Mouse (Mus musculus) hindbrain, embryonic 12.5 days (tissue): ENCODE measurements around the gene Hoxa13. TPM values are rescaled to one million over a fixed set of nuclear protein-coding genes. Genes with fewer than 3 reads are reported as not detected.

Experiments used
- ATAC-seq: fragments of 200-750 bp; cut with Nextera tagmentation; 2 replicates; pipeline ENCODE4 v1.8.0; 2017; ENCODE audit warnings: moderate TSS enrichment; ENCODE audit not compliant: low FRiP score
- H3K27ac ChIP-seq: fragments of 300-500 bp; sonication (generic); 2 replicates; pipeline ENCODE4 v1.5.1; 2016; ENCODE audit warnings: mild to moderate bottlenecking
- H3K27me3 ChIP-seq: fragments of 300-500 bp; sonication (generic); 2 replicates; pipeline ENCODE4 v1.6.1; 2016; ENCODE audit warnings: mild to moderate bottlenecking
- H3K36me3 ChIP-seq: fragments of 300-500 bp; sonication (generic); 2 replicates; pipeline ENCODE4 v1.6.1; 2016; ENCODE audit warnings: mild to moderate bottlenecking
- H3K4me1 ChIP-seq: fragments of 300-500 bp; sonication (generic); 2 replicates; pipeline ENCODE4 v1.6.1; 2016
- H3K4me2 ChIP-seq: fragments of 300-500 bp; sonication (generic); replicated peaks from 2 replicates; pipeline ENCODE4 v1.6.1; 2016; ENCODE audit warnings: mild to moderate bottlenecking
- H3K4me3 ChIP-seq: fragments of 300-500 bp; sonication (generic); 2 replicates; pipeline ENCODE4 v1.5.1; 2016; ENCODE audit warnings: mild to moderate bottlenecking
- H3K9ac ChIP-seq: fragments of 300-500 bp; sonication (generic); 2 replicates; pipeline ENCODE4 v1.6.1; 2016; ENCODE audit warnings: mild to moderate bottlenecking, moderate library complexity
- H3K9me3 ChIP-seq: fragments of 300-500 bp; sonication (generic); replicated peaks from 2 replicates; pipeline ENCODE4 v1.6.1; 2016; ENCODE audit warnings: mild to moderate bottlenecking
- WGBS: fragments of 180-500 bp; shearing (Covaris S2); methylation state at CpG from one replicate; pipeline ENCODE4 v1.1.7; 2016; 5-methylcytosine and 5-hydroxymethylcytosine counted together
- polyA plus RNA-seq: library from polyadenylated mRNA; unstranded; fragments of >200 nt; fragmentation: Nextera tagmentation; extraction: Ambion mirVana; gene quantifications from 2 replicates; pipeline ENCODE4 v1.2.1, GENCODE M21; 2016

Gene Hoxa13
- polyA plus RNA-seq, 1 experiment from 2014 or later: not detected

GRCm38 (mm10) chr6:52266666-52266985, 5.9 kb upstream of the Hoxa13 start:
- H3K4me1 ChIP-seq: no peaks in the 10 kb centered on the region
- H3K9me3 ChIP-seq: no peaks in the 10 kb centered on the region
- no peak overlapping the region for H3K9ac ChIP-seq
- H3K36me3 ChIP-seq: no peaks in the 10 kb centered on the region
- H3K27me3 ChIP-seq: peaks cover 97% of the 10 kb centered on the region
- H3K4me3 ChIP-seq: no peak overlapping the region
- under 1% methylated on average over 9 of the region's 9 CpGs for WGBS
- no peak overlapping the region for H3K27ac ChIP-seq
- no peak overlapping the region for H3K4me2 ChIP-seq
- ATAC-seq: no peak

GRCm38 (mm10) chr6:52265913-52266665, 5.4 kb upstream of the Hoxa13 start:
- H3K27me3 ChIP-seq: peaks cover 97% of the 10 kb centered on the region
- H3K9ac ChIP-seq: no peak overlapping the region
- no peak for ATAC-seq
- no peak overlapping the region for H3K27ac ChIP-seq
- no peak overlapping the region for H3K4me3 ChIP-seq
- H3K4me1 ChIP-seq: no peaks in the 10 kb centered on the region
- no peaks in the 10 kb centered on the region for H3K36me3 ChIP-seq
- no peak overlapping the region for H3K4me2 ChIP-seq
- WGBS: 2% methylated on average over 19 of the region's 19 CpGs
- no peaks in the 10 kb centered on the region for H3K9me3 ChIP-seq

- Histone ChIP-seq H3K9me3 (no peaks in the 10 kb centered on the region), H3K4me2 (no peak overlapping the region), H3K36me3 (no peaks in the 10 kb centered on the region), H3K9ac (no peak overlapping the region), H3K4me3 (no peak overlapping the region), H3K4me1 (peaks cover 6% of the 10 kb centered on the region), H3K27ac (no peak overlapping the region), H3K27me3 (peaks cover 94% of the 10 kb centered on the region)
- 2% methylated on average over 18 of the region's 18 CpGs for WGBS
- ATAC-seq: no peak
These were observed 4.7 kb upstream of the Hoxa13 start for GRCm38 (mm10) chr6:52265306-52265912.

- Histone ChIP-seq H3K4me3 (no peak overlapping the region), H3K9ac (no peak overlapping the region), H3K27me3 (peaks cover 92% of the 10 kb centered on the region), H3K4me1 (peaks cover 9% of the 10 kb centered on the region), H3K36me3 (no peaks in the 10 kb centered on the region), H3K9me3 (no peaks in the 10 kb centered on the region), H3K27ac (no peak overlapping the region), H3K4me2 (no peak overlapping the region)
- no peak for ATAC-seq
- WGBS: 5% methylated on average over 5 of the region's 5 CpGs
These were observed 3.6 kb upstream of the Hoxa13 start for GRCm38 (mm10) chr6:52264106-52264790.

- Histone ChIP-seq H3K4me3 (no peak overlapping the region), H3K4me2 (no peak overlapping the region), H3K36me3 (no peaks in the 10 kb centered on the region), H3K9ac (no peak overlapping the region), H3K27ac (no peak overlapping the region), H3K27me3 (peaks cover 92% of the 10 kb centered on the region), H3K4me1 (peaks cover 9% of the 10 kb centered on the region), H3K9me3 (no peaks in the 10 kb centered on the region)
- 0% methylated on average over 6 of the region's 6 CpGs for WGBS
- ATAC-seq: no peak
These were observed 2.6 kb upstream of the Hoxa13 start for GRCm38 (mm10) chr6:52263321-52263585.

GRCm38 (mm10) chr6:52262463-52263320, 2.0 kb upstream of the Hoxa13 start:
- Histone ChIP-seq H3K4me3 (no peak overlapping the region), H3K4me1 (peaks cover 9% of the 10 kb centered on the region), H3K9me3 (no peaks in the 10 kb centered on the region), H3K36me3 (no peaks in the 10 kb centered on the region), H3K27me3 (peaks cover 89% of the 10 kb centered on the region), H3K9ac (no peak overlapping the region), H3K4me2 (no peak overlapping the region), H3K27ac (no peak overlapping the region)
- WGBS: 1% methylated on average over 24 of the region's 24 CpGs
- no peak for ATAC-seq

- ATAC-seq: no peak
- H3K27me3 ChIP-seq: peaks cover 91% of the 10 kb centered on the region
- H3K4me3 ChIP-seq: no peak overlapping the region
- H3K4me2 ChIP-seq: no peak overlapping the region
- WGBS: 2% methylated on average over 9 of the region's 9 CpGs
- H3K9me3 ChIP-seq: no peaks in the 10 kb centered on the region
- no peak overlapping the region for H3K27ac ChIP-seq
- no peaks in the 10 kb centered on the region for H3K36me3 ChIP-seq
- H3K9ac ChIP-seq: no peak overlapping the region
- H3K4me1 ChIP-seq: peaks cover 9% of the 10 kb centered on the region
These were observed 1.2 kb upstream of the Hoxa13 start for GRCm38 (mm10) chr6:52261751-52262462.

GRCm38 (mm10) chr6:52259811-52260261, 844 bp downstream of the Hoxa13 start:
- 0% methylated on average over 39 of the region's 39 CpGs for WGBS
- Histone ChIP-seq H3K4me1 (peaks cover 9% of the 10 kb centered on the region), H3K27ac (no peak overlapping the region), H3K9me3 (no peaks in the 10 kb centered on the region), H3K9ac (no peak overlapping the region), H3K27me3 (peaks cover 90% of the 10 kb centered on the region), H3K4me2 (peak overlapping the region; percentile 41; the same call in 1 of the 2 replicates), H3K4me3 (peak overlapping the region; percentile 16), H3K36me3 (no peaks in the 10 kb centered on the region)
- ATAC-seq: no peak

- Histone ChIP-seq H3K4me2 (0 out of 2 replicates have a peak overlapping the region, but pooled peaks have one; percentile 41), H3K4me3 (0 out of 2 replicates have a peak overlapping the region, but pooled peaks have one; percentile 16), H3K27me3 (peaks cover 86% of the 10 kb centered on the region), H3K36me3 (no peaks in the 10 kb centered on the region), H3K9me3 (no peaks in the 10 kb centered on the region), H3K27ac (no peak overlapping the region), H3K4me1 (peaks cover 9% of the 10 kb centered on the region), H3K9ac (no peak overlapping the region)
- WGBS: under 1% methylated on average over 25 of the region's 25 CpGs
- ATAC-seq: no peak
These were observed 1.4 kb downstream of the Hoxa13 start for GRCm38 (mm10) chr6:52259081-52259790.

GRCm38 (mm10) chr6:52256956-52257355, 3.7 kb downstream of the Hoxa13 start:
- Histone ChIP-seq H3K36me3 (no peaks in the 10 kb centered on the region), H3K4me2 (no peak overlapping the region), H3K4me3 (no peak overlapping the region), H3K4me1 (peaks cover 12% of the 10 kb centered on the region), H3K9me3 (no peaks in the 10 kb centered on the region), H3K9ac (no peak overlapping the region), H3K27me3 (peaks cover 86% of the 10 kb centered on the region), H3K27ac (no peak overlapping the region)
- WGBS: under 1% methylated on average over 6 of the region's 6 CpGs
- no peak for ATAC-seq
